Comparison of ENCODE assay signal across 16 mouse cellular contexts in genomic region chr1:93656325-93657024, GRCm38 (mm10).
"Had no signal": no experiment of that assay in that cellular context is flagged by ENCODE, and none has a peak within 500 bp of the region (broad histone marks: within the 10 kb centered on the region; RNA-seq: fewer than 3 reads in every experiment).

No protein-coding gene starts in this region.

- H3K27ac ChIP-seq: layer of hippocampus, adult 2 months; limb, embryonic 10.5 days; liver, embryonic 15.5 days; midbrain, embryonic 10.5 days; neural tube, embryonic 12.5 days had no signal

- H3K4me3 ChIP-seq: layer of hippocampus, adult 2 months; limb, embryonic 10.5 days; liver, embryonic 15.5 days; midbrain, embryonic 10.5 days; myocyte; neural tube, embryonic 12.5 days had no signal

- DNase-seq: kidney, postnatal 10 days; kidney, postnatal 4 days; lung, adult 2 months; lung, postnatal 36 days; midbrain, embryonic 14.5 days; spleen, adult 18-20 months; thymus, adult 2 months; thymus, postnatal 25 days had no signal

- H3K9ac ChIP-seq: liver, embryonic 15.5 days; neural tube, embryonic 12.5 days had no signal

- H3K27me3 ChIP-seq: liver, embryonic 15.5 days; neural tube, embryonic 12.5 days had no signal

- H3K36me3 ChIP-seq: limb, embryonic 10.5 days; liver, embryonic 15.5 days; midbrain, embryonic 10.5 days; neural tube, embryonic 12.5 days had no signal

- H3K4me1 ChIP-seq: neural tube, embryonic 12.5 days had no signal

- H3K9me3 ChIP-seq: limb, embryonic 10.5 days; liver, embryonic 15.5 days; neural tube, embryonic 12.5 days had no signal

- H3K4me2 ChIP-seq: liver, embryonic 11.5 days; liver, embryonic 15.5 days; neural tube, embryonic 12.5 days had no signal

- ATAC-seq: lung, postnatal 0 days had no signal
